Mouse (Mus musculus): Measurements from ENCODE around the gene Slc22a17. TPM values are rescaled to one million over a fixed set of nuclear protein-coding genes. Genes with fewer than 3 reads are reported as not detected.
A peak's percentile ranks its signal among the peaks of the same experiment; 100 is the strongest.
"Not testable (repeated sequence)": the region's sequence is repeated elsewhere in the genome, so short reads cannot be mapped to it uniquely, and the experiment has no call there.

The Slc22a17 gene
- total RNA-seq (2022): 100 to 1,000 TPM; 629 to 644 (median 642) TPM

DNA sequence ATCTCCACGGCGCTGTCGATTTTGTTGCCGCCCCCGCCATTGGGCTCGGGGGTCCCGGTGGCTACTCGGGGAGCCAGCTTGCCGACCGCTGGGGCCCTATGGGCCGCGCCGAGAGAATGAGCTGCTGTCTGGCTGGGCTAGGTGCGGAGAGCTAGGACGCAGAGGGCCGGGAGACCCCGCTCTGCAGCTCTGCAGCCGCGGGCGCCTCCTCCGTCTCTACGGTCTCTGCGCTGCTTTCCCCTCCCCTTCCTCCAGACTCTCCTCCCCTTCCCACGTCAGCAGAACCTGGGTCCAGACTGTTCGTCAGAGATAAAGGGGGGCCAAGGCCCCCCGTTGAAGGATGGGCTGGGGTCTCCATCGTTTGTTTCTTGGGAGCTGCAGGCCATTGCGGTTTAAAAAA, at the start of gene Slc22a17:
Slc22a17 (minus strand) TSS at position 247 of the 400 bp plus-strand sequence.
- DNase-seq (ENCODE audit: low spot score in 2 of 2): peak; percentile 76 to 84

DNA sequence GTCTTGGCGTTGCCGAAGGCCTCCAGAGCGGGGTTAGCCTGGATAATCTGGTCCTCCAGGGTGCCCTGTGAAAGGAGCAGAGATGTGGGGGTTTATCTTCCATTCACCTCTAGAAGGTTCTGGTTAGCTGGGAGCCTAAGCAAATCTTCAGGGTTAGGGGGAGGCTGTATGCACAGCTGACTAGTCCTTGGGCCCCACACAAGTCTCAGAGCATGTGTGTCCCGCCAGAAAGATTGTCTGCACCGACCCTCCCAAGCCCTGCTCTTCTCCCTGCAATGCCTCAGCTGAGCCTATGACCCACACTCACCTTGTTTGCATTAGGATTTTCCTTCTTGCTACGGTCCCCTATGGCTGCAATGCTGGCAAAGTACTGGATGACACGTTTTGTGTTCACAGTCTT, 49.8 kb upstream of the Slc22a17 start:
- DNase-seq (ENCODE audit: low spot score in 2 of 2): no peak

GRCm38 (mm10) chr14:54961487-54961886, 48.6 kb upstream of the Slc22a17 start:
- DNase-seq (ENCODE audit: low spot score in 2 of 2): no peak

DNA sequence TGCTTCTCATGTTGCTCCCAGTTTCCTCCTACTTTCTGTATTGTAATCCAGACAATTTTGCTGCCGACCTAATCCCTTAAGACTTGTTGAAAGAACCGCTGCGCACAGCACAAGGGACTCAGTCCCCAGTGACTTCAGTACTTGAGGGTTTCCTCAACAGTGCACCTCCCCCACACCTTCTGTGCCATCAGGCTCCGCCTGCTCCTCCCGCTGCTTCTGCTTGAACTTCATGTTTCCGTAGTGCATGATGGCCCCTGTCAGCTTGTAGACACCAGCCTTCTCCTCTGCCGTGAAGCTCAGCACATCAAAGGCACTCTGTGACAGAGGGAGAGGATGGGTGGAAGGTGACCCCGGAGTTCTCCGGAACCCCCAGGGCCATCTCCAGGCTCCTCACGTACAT, 47.8 kb upstream of the Slc22a17 start:
- peak; percentile 40 to 52 for DNase-seq (ENCODE audit: low spot score in 2 of 2)

GRCm38 (mm10) chr14:54959853-54960613, 47.1 kb upstream of the Slc22a17 start:
- not testable (repeated sequence) for DNase-seq (ENCODE audit: low spot score in 2 of 2)

DNA sequence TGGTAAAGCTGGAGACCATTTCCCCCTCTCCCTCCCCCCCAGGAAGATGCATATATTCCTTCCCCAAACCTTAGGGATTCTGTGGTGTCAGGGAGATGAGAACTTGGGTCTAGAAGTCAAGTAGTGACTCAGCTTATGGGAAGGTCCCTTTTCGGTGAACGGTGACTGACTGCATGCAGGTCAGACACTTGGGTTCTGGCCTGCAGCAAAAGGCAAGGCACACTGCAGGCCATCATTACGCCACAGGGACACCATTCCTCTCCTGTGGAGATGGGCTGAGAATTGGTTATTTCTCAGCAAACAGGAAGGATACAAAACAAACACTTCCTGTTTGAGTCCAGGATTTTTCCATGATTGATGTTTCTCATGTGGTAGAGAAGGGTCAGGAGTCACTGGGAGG, 46.3 kb upstream of the Slc22a17 start:
- DNase-seq (ENCODE audit: low spot score in 2 of 2): no peak

- DNase-seq (ENCODE audit: low spot score in 2 of 2): no peak
These were observed 45.6 kb upstream of the Slc22a17 start for GRCm38 (mm10) chr14:54958503-54958902.

DNA sequence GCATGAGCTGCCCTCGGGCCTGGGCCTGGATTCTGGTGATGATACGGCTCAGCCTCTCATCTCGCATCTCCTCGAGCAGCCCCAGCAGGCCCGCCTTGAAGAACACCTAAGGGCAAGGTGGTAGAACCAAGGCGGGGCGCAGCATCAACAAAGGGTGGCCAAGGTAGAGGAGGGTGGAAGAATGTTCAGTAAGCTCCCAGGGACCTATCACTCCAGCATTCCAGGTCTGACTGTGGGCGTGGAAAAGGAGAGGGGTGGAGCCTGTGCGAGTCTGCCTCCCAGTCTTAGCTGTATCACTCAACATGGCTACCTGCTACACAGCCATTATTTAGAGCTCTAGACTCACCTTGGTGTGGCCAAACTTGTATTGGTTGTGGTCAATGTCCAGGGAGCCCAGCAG, 43.6 kb upstream of the Slc22a17 start:
- DNase-seq (ENCODE audit: low spot score in 2 of 2): no peak

DNA sequence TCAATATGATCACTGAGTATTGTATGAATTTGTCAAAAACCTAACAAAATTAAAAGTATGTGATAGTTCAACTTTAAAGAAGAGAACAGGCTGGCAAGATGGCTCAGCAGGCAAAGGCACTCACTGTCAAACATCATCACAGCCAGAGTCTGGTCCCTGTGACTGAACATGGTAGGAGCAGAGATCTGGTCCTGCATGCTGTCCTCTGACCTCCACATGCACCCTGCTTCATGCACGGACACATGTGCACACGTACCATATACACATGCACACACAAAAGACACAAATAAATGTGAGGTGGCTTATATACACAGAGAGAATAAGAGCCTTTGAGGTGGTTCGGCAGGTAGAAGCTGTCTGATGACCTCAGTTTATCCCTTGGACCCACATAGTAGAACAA, 42.5 kb upstream of the Slc22a17 start:
- no peak for DNase-seq (ENCODE audit: low spot score in 2 of 2)

DNA sequence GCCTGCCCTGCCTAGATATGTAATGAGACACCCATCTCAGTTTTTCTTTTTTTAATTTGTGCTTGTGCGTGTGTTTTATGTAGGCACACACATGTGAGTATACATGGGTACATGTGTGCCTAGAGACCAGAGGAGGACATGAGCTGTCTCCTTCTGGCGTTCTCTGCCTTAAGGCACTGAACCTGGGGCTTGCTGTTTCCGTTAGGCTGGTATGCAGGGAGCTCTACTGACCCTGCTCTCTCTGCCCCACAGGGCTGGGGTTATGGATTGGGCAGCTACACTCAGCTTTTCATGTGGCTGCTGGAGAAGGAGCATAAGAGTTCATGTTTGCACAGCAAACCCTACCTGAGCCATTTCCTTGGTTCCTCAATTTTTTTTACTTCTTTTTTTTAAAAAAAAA, 41.5 kb upstream of the Slc22a17 start:
- no peak for DNase-seq (ENCODE audit: low spot score in 2 of 2)

- DNase-seq (ENCODE audit: low spot score in 2 of 2): no peak
These were observed 40.8 kb upstream of the Slc22a17 start for GRCm38 (mm10) chr14:54953664-54954206.

DNA sequence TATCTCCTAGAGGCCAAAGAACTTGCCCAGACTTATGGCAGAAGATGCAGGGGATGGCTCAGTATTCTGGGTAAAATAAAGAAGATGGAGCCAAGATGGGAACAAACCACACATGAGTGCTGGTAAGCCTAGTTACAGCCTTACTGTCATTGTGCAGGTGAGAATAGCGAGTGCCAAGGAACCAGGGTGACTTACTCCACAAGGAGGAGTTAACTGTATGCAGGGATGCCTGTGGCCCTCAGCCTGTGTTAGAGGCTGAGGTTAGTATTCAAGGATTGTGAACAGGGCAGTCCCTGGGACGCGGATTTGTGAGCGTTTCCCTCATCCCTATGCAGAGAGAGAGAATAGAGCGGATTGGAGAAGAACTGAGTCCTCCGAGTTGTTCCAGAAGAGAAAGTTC, 38.7 kb upstream of the Slc22a17 start:
- DNase-seq (ENCODE audit: low spot score in 2 of 2): no peak

DNA sequence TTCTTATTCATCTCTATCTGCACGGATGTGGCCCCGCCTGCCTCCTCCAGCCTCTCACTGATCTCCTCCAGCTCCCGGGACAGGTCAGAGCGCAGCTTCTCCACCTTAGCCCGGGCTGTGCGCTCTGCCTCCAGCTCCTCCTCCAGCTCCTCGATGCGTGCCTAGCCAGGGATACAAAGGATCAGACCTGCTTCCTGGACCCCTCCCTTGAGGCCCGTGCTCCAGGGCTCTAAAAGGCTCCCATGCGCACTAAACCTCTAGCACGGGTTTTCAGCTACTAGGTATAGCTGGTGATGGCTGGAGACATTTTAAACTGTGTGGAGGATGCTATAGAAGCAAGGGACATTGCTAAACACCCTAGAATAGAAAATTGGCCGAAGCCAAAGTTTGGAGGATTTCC, 37.6 kb upstream of the Slc22a17 start:
- DNase-seq (ENCODE audit: low spot score in 2 of 2): no peak

DNA sequence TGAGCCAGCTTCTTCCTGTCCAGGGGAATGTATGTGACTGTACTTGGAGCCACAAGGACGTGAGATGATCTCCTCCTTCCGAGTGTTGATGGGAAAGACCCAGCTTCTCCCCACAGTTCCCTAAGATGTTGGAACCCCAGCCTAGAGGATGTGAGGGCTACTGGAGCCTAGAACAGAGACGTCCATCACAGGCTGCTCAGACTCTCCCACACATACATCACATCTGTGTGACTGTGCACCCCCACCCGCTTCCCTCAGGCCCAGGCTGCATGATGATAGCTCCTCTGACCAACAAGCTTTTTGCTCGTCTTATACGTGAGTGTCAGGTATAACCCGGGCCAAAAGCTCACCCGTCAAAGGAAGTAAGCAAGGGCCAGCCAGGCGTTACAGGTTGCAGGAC, 35.8 kb upstream of the Slc22a17 start:
- DNase-seq (ENCODE audit: low spot score in 2 of 2): no peak

- DNase-seq (ENCODE audit: low spot score in 2 of 2): not testable (repeated sequence)
These were observed 34.1 kb upstream of the Slc22a17 start for GRCm38 (mm10) chr14:54947008-54947407.

DNA sequence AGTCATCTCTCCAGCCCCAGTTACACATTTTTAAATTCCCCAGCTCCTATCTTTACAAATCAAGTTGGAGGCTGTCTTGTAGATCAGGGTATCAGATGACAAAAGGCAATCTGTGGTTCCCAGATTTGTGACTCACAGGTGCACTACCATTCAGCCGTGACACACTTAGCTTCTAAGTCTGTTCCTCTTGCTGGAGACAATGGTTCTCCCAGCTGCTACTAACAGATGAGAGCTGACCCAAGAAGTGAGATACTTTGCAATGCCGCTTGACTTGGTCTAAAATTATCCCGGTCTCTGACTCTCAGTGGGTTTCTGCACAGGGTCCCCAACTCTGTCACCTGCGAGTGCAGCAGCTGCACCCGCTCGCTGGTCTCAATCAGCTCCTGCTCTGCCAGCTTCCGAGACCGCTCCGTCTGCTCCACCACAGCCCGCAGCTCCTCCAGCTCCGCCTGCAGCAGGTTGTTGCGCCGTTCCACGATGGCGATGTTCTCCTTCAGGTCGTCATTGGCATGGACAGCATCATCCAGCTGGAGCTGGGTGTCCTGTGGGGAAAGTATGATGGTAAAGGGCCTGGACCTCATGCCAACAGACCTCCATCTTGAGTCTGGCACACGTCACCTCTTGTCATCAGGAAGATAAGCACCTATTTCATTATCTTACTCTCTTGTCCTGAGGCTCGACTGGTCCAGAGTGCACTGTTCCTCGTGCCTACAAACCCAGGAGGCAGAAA, 33.2 kb upstream of the Slc22a17 start:
- no peak for DNase-seq (ENCODE audit: low spot score in 2 of 2)

DNA sequence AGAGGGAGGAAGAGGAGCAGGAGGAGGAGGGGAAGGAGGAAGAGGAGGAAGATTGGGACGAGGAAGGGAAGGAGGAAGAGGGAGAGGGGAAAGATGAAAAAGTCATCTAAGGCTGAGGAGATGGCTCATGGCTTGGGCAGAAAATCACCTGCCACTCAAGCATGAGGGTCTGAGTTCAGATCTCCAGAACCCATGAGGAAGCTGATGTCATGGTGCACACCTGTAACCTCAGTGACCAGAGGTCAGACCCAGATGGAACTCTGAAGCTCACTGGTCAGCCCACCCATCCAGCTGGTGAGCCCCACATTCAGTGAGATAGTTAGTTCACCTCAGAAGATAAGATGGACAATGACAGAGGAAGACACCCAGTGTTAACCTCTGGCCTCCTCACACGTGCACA, 32.0 kb upstream of the Slc22a17 start:
- no peak for DNase-seq (ENCODE audit: low spot score in 2 of 2)

- no peak for DNase-seq (ENCODE audit: low spot score in 2 of 2)
These were observed 31.0 kb upstream of the Slc22a17 start for GRCm38 (mm10) chr14:54943971-54944370.

GRCm38 (mm10) chr14:54942479-54942878, 29.5 kb upstream of the Slc22a17 start:
- no peak for DNase-seq (ENCODE audit: low spot score in 2 of 2)

DNA sequence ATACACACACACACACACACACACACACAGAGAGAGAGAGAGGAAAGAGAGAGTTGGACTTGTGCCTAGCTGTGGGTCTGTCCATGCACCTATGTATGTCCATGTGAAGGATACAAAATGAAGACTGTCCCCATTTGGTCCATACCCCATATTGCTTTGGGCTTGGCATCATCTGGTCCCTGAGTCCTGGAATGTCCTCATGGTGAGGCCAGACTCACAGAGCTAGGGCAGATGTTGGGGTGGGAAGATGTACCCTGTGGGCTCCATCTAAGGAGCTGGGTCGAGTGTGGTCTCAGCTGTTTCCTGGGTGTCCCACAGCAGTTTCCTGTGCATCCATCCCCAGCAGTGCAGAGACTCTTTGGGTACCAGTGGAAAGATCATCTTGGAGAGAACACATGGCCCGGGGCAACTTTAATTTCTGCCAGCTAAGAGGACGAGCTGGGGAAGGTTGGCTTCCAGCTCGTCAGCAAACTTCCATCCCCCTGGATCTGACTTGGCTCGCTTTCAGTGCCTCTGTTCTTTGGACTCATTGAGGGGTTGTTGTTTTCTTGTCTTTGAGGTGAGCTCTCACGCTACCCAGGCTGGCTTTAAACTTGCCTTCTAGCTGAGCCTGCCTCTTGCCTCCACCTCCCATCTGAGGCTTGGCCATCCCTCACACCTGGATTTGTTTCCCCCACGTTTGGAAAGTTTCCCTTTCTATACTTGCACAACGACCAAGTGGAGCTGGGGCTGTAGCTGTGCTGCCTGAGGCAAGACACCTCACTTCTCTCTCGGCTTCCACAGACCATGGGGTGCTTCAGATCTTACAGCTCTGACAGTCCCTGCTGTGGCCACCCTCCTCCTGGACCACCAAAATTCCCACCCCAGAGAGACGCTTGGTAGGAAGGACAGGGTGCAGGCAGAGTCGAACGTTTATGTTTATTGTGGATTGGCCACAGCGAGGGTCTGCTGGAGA, 28.4 kb upstream of the Slc22a17 start:
- DNase-seq (ENCODE audit: low spot score in 2 of 2): no peak

DNA sequence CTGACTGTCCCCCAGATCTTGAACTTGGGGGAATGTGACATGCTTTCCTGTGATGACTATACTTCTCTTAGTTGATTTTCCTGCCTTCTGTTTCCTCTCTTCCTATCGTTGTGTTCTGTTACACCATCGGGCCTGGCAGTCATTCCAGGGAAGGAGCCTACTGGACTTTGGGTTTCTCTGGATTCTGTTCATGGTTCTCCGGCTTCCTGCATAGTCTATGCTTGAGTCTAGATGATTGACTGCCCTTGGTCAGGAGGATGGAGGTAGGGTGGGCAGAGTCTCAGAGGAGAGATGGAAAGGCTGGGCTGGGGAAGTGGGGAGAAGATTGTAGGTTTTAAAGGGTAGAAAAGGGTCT, 27.2 kb upstream of the Slc22a17 start:
- no peak for DNase-seq (ENCODE audit: low spot score in 2 of 2)

All from layer of hippocampus, adult 8-10 months (tissue).